Mouse (Mus musculus) spleen, embryonic (tissue): ENCODE measurements around the gene Skap1.
"Not testable (repeated sequence)": the region's sequence is repeated elsewhere in the genome, so short reads cannot be mapped to it uniquely, and the experiment has no call there.

ENCODE experiments used
- CTCF ChIA-PET: fragments of 350-600 bp; sonication (Branson Sonifier 250); formaldehyde crosslinking; loops from one replicate; lab custom pipeline; 2022; lab: Charles Lee

The Skap1 gene

GRCm38 (mm10) chr11:96774536-96774935, 310.1 kb downstream of the Skap1 start:
- CTCF ChIA-PET: interaction anchor here (0.8 to 1.4 kb wide), 2 partner anchors 87 to 88 kb away, joined by 3 read pairs; no protein-coding TSS in a partner anchor

- CTCF ChIA-PET: interaction anchor here (0.6 to 1.4 kb wide), 2 partner anchors 88 to 120 kb away, joined by 3 to 4 read pairs; no protein-coding TSS in a partner anchor
Observed at GRCm38 (mm10) chr11:96775063-96775462, 310.7 kb downstream of the Skap1 start.

- CTCF ChIA-PET: interaction anchor here (0.6 kb wide), 1 partner anchor 121 kb away, joined by 4 read pairs; no protein-coding TSS in a partner anchor
Observed at GRCm38 (mm10) chr11:96775665-96776064, 311.3 kb downstream of the Skap1 start.

GRCm38 (mm10) chr11:96776068-96776467, 311.7 kb downstream of the Skap1 start:
- CTCF ChIA-PET: interaction anchor here (0.6 kb wide), 2 partner anchors 9 to 74 kb away, joined by 3 read pairs; no protein-coding TSS in a partner anchor

- CTCF ChIA-PET: interaction anchor here (0.5 kb wide), 1 partner anchor 19 kb away, joined by 5 read pairs; no protein-coding TSS in a partner anchor
Observed at GRCm38 (mm10) chr11:96776968-96777962, 312.9 kb downstream of the Skap1 start, which contains the start of gene Snx11. Gene Snx11, minus strand, starts transcription at chr11:96777559.

DNA sequence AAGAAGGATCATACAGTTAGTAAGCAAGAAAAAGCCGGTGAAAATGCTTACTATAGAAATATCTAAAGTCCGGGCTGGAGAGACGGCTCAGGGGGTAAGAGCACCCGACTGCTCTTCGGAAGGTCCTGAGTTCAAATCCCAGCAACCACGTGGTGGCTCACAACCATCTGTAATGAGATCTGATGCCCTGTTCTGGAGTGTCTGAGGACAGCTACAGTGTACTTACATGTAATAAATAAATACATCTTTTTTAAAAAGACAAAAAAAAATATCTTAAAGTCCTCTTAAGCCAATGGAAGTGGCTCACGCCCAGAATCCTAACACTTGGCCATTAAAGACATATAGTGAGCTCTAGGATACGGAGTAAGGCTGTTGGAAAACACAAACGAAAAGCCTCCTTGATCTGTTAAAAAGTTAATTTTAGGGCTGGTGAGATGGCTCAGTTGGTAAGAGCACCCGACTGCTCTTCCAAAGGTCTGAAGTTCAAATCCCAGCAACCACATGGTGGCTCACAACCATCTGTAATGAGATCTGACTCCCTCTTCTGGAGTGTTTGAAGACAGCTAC, 313.8 kb downstream of the Skap1 start:
- CTCF ChIA-PET: not testable (repeated sequence)

- CTCF ChIA-PET: interaction anchor here (0.7 kb wide), 1 partner anchor 13 kb away, joined by 4 read pairs; no protein-coding TSS in a partner anchor
Observed at GRCm38 (mm10) chr11:96780306-96780705, 315.9 kb downstream of the Skap1 start.

DNA sequence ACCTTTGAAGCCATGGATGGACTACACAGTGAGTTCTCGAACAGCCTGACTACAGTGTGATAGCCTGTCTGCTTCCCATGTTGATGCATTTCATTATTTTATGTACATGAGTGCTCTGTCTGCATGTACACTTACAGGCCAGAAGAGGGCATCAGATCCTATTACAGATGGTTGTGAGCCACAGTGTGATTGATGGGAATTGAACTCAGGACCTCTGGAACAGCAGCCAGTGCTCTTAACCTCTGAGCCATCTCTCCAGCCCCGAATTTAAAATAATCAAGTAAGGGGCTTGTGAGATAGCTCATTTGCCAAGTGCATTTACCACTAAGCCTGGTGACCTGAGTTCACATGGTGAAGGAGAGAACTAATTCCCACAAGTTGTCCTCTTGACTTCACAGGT, 317.0 kb downstream of the Skap1 start:
- CTCF ChIA-PET: interaction anchor here (0.7 to 1.0 kb wide), 2 partner anchors 34 to 55 kb away, joined by 3 read pairs; no protein-coding TSS in a partner anchor

DNA sequence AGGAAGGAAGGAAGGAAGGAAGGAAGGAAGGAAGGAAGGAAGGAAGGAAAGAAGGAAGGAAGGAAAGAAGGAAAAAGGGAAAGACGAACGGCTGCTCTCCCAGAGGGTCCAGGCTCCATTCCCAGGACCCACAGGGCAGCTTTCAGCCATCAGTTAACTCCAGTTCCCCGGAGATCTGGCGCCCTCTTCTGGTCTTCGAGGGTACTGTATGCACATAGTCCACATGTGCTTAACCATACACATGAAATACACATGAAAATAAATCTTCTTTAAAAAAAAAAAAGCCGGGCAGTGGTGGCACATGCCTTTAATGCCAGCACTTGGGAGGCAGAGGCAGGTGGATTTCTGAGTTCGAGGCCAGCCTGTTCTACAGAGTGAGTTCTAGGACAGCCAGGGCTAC, 320.5 kb downstream of the Skap1 start:
- CTCF ChIA-PET: interaction anchor here (0.7 to 0.9 kb wide), 2 partner anchors 9 to 14 kb away, joined by 3 to 5 read pairs; no protein-coding TSS in a partner anchor

- CTCF ChIA-PET: interaction anchor here (0.6 kb wide), 4 partner anchors 21 to 94 kb away, joined by 3 to 6 read pairs (median 6); no protein-coding TSS in a partner anchor
Observed at GRCm38 (mm10) chr11:96786731-96787450, 322.5 kb downstream of the Skap1 start.

DNA sequence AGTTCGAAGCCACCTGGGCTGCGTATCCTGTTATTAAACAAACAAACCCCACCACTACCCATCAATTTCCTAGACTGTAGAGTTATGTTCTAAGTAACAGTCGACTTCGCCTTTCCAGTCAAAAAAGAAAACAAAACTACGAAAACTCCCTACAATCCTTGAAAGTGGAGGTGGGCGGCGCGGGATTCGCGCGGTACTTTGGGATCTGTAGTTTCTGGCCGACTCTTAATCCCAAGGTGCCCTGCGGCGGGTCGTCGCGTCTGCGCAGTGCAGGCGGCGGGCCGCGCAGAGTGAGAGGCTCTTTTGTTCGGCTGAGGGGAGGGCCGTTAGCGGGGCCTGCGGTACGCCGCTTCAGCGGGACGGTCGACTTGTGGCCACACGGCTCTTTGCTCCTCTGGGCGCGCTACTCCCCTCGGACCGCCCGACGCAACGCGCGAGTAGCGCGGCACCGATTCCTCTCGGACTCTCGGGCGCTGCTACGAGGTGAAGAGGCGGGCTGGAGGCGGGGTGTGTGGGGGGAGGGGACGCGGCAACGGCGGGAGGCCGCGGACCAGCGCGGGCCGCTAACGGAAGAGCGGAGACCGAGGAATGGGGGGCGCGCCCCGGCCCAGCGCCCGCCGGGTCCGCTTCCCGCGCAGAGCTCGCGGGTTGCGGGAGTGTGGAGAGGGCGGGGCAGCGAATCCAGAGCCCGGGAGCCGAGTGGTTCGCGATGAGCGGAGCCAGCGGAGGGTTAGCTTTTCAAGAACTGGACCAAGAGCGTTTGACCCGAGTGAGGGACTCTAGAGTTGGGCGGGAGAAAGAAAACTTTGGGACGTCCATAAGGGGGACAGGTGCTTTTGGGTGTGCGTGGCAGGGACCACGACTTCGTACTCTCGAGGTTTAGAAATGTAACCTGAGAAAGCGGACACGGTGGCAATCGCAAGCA, 324.7 kb downstream of the Skap1 start, which contains the start of gene Cbx1:
Gene Cbx1, plus strand, starts transcription at position 257 of the 925 bp plus-strand sequence.
- CTCF ChIA-PET: interaction anchor here (0.7 kb wide), 1 partner anchor 1196 kb away, joined by 5 read pairs; no protein-coding TSS in a partner anchor

DNA sequence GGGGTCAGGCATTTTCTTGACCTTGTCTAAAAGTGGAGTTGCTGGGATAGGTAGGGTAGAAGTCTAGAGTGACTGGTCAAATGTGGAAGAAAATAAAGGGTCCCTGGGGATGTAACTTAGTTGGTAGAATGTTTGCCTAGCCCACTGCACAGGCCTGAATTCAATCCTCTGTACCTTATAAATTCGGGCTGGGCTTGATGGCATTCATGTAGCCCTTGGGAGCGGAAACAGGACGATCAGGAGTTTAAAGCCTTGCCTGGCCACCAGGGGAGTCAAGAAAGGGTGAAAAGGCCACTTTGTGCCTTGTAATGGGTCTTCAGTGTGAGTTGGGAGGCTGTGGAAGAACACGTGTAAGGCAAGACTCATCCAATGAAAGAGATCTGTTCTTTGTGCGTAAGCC, 325.6 kb downstream of the Skap1 start:
- CTCF ChIA-PET: interaction anchor here (0.7 kb wide), 1 partner anchor 1195 kb away, joined by 5 read pairs; no protein-coding TSS in a partner anchor

DNA sequence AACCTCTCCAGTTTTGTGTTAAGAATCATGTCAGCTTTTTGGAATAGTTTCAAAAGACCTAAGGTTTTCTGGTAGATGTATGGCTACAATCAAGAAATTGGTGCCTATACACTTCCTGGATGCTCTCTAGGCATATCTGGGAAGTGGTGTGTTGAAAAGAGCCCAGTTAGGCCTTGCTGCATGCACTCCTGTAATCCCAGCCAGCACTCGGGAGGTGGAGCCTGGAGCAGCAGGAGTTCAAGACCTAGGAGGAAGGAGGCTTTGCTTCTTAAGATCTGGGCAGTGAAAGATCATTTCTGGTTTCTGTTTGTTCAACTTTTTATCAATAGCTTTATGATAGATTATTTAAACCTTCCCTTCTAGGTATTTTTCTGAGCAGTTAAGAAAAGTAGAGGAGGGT, 326.3 kb downstream of the Skap1 start:
- CTCF ChIA-PET: no interaction called here

GRCm38 (mm10) chr11:96795491-96795890, 331.1 kb downstream of the Skap1 start:
- CTCF ChIA-PET: interaction anchor here (0.9 kb wide), 1 partner anchor 12 kb away, joined by 3 read pairs; no protein-coding TSS in a partner anchor

GRCm38 (mm10) chr11:96796081-96796480, 331.7 kb downstream of the Skap1 start:
- CTCF ChIA-PET: interaction anchor here (0.8 to 0.9 kb wide), 2 partner anchors 12 to 114 kb away, joined by 3 read pairs; no protein-coding TSS in a partner anchor

DNA sequence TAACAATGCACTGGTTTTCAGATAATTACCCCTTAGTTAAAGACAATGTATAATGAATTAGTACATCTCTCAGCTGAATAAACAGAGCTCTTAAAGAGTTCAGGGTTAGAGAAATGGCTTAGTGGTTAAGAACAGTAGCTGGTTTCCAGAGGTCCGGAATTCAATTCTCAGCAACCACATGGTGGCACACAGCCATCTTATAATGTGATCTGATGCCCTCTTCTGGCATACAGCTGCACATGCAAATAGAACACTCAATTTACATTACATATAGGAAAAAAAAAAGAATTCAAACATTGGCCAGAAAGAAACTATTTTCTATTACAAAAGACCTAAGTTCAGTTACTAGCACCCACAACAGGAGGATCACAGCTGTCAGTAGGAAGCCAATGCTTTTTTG, 332.2 kb downstream of the Skap1 start:
- CTCF ChIA-PET: interaction anchor here (0.6 to 0.8 kb wide), 3 partner anchors 17 to 177 kb away, joined by 3 to 4 read pairs (median 3); no protein-coding TSS in a partner anchor

GRCm38 (mm10) chr11:96799511-96799910, 335.1 kb downstream of the Skap1 start:
- CTCF ChIA-PET: interaction anchor here (0.5 to 0.7 kb wide), 2 partner anchors 11 to 1048 kb away, joined by 4 to 7 read pairs; no protein-coding TSS in a partner anchor

GRCm38 (mm10) chr11:96805606-96806005, 341.2 kb downstream of the Skap1 start:
- CTCF ChIA-PET: interaction anchor here (0.7 kb wide), 1 partner anchor 274 kb away, joined by 4 read pairs; no protein-coding TSS in a partner anchor

GRCm38 (mm10) chr11:96808066-96808465, 343.7 kb downstream of the Skap1 start:
- CTCF ChIA-PET: no interaction called here
